Mouse (Mus musculus) lung, postnatal 14 days (tissue): ENCODE data around the gene Map3k7.

Experiments
- DNase-seq: peaks from one replicate; pipeline ENCODE4 v3.0.0; 2021

The Map3k7 gene

DNA sequence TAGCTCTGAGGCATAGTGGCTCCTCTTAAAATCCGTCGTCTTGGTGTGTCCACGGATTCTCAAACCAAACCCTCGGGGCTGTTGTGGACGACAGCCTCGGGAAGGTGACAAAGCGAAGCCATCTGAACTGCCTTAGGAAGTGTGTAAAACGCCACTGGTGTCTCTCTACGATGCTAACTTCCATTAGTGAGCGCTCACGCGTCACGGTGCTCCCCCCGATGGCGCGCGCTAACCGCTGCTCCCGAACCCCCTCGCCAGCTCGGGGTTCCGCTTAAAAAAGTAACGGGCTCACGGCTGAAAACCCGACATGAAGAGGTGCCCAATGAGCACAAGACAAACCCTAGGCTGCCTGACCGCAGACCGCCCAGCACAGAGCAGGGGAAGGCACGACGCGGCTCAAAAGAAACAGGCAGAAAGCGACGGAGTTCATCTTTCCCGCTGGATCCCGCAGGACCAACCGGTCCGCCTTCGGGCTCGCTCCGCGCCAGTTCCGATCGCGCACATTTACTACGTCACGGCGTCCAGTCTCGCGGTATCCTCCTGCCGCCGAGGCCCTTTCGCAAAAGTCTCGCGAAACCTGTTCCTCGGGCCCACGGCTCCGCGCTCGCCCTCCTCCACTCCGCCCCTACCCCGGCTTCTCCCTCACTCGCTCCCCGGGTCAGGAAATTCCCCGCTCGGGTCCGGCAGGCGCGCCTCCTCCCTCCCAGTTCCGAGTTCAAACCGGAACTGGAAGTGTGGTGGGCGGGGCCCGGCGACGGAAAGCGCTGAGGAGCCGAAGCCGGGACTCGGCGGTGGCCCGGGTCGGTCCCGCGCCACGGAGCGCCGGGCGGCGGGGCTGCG is at the start of gene Map3k7:
Map3k7 (plus strand) TSS at position 744 of the 840 bp plus-strand sequence.
- peak; percentile 96 for DNase-seq

DNA sequence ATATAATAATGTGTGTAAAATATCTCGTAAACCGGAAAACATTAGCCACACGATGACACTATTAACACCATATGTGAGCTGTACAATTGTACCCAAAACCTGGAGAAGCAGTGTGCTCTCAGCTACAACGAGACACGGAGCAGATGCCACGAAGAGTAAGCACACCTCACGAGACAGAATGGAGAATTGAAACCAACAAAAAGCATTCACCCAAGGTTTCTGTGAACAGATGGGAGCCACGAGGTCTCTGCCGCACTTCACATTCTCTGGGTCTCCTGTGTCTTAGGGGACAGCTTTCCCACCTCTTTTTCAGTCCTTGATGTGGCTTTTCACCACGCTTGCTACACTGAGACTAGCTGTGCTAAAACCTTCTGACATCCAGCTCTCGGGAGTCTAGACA is 48.8 kb upstream of the Map3k7 start:
- no peak for DNase-seq

DNA sequence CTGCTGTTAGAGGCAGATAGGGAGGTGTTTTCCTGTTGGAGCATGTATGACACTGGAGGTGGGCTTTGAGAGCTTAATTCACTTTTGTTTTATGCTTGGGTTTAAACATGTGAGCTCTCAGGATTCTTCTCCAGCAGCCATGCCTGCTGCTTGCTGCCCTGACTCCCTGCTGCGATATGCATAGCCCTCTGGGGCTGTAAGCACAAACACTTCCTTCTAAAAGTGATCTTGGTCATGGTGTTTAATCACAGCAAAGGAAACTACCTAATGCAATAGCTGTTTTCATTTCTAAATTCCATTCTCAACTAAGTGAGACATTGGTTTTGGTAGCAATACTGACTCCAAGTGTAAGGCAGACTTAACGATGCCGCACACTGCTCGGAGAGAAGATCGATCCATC is 45.2 kb upstream of the Map3k7 start:
- no peak for DNase-seq

DNA sequence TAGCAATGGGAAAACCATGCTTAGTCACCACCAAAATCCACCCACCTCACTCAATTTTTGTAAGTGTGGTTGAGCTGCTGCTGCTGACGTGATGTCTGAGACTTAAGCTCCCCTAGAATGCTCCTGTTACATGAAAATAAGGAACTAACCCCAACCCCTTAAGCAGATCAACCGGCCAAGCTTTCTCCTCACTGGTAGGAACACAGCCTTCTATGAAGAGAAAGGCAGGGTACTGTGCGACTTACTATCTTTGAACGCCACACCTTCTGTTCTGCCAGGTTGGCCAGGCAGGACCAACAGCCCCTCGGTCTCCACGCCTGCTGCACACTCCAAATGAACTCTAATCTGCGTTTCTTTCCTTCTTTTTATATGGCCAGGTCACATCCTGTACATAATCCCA is 41.7 kb upstream of the Map3k7 start:
- DNase-seq, result no peak

DNA sequence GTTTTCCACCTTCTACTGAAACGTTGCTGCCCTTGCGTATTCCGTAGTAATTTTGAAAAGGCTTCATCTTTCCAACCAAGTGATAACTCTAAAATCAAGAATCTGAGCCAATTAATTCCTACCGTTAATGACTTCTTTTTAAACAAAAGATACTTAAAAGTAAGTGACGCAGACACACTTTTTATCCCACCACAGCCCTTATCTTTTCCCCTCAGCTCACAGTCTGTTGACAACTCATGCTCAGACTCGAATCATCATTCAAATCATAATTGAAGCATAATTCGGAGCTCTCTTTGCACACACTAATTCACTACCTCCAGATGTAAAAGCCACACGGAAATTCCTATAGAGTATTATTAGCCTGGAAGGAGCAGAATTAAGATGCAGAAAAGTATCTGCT is 40.5 kb upstream of the Map3k7 start:
- no peak for DNase-seq

DNA sequence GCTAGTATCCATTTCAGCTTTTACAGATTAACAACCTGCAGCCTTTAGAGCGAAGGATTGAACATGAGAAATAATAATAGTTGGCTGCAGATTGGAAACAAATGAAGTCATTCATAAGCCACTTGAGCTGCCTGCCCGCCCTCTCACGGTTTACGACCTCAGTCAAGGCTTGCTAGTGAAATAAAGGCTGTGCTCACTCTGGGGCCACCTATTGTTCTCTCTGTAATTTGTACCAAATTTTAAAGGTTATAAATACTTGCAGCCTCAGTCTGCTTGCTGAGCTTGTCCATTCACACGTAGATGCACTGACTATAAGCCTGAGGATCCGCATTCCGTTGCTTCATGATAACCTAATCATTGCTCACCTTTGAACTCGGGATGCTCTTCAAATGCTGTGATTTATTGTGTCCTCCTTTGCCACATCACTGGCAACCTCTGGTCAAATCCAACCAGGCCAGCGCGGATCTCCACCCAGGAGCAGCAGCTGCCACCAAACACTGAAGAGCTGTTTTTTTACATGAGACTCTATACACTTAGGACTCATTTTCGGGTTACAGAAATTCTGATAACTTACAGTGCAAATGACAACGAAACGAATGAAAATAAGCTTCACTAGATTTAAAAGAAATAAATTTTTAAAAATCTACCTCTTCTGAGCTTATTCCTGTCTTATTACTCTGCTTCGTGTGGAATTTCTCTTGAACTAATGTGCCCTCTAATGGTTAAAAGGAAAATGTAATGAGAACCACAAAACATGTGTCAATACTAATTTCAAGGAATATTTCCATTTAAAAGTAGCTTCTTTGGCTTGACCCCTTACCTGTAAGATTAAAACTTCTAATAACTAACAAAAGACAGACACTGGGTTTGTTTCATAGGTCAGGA is 39.4 kb upstream of the Map3k7 start:
- DNase-seq, result no peak

DNA sequence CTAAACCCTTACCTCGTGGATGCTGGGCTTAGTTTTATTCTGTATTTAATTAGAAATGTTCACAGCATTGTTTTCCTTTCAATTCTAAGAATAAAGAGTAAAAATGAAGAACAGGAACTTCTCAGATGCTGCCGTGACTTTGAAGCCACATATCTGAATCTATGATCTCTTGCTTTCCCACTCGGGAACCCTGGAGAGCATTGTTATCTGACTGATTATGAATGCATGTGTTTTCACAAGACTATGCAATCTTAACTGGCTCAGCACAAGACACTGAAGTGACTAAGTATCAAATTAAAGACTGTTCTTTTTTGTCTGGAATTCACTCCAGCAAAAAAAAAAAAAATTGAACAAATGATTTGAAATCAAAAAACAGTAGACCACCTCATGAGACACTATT is 30.7 kb upstream of the Map3k7 start:
- no peak for DNase-seq

DNA sequence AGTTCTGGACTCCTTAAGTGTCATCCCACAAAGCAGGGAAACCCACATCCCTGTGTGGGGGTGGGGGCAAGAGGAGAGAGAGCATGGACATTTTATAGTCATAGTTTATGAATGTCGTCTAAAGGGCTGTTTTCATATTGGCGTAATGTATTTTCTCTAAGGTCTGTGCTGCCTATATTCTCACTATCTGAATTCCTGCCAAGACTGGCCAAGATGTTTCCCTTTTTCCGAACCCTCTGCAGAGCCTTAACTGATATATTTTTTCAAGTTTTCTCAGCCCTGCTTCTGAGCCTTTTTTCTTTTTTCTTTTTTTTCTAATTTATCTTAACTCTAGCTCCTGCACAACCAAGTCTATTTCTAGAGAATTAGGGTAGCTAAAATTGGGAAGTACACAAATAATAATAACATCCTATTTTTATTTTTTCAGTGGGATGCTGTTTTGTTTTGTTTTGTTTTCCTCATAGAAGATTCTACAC is 28.0 kb upstream of the Map3k7 start:
- no peak for DNase-seq

DNA sequence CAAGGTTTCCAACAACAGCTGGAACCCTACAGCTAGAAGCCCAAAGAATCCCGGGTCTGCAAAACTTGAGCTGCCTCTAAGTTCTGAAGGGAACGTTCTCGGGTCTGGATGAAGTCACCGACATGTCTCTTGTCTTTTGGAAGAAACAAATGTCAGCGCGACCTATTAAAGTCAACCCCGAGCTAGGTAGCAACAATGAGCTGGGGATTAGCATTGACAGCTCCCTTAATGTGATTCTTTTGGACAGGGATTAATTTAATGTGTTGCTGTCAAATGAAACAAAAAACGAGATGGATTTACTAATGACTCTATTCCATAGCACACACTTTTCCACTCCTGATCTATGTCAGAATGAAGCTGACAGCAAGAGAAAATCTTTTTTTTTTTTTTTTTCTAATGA is 27.5 kb upstream of the Map3k7 start:
- no peak for DNase-seq

DNA sequence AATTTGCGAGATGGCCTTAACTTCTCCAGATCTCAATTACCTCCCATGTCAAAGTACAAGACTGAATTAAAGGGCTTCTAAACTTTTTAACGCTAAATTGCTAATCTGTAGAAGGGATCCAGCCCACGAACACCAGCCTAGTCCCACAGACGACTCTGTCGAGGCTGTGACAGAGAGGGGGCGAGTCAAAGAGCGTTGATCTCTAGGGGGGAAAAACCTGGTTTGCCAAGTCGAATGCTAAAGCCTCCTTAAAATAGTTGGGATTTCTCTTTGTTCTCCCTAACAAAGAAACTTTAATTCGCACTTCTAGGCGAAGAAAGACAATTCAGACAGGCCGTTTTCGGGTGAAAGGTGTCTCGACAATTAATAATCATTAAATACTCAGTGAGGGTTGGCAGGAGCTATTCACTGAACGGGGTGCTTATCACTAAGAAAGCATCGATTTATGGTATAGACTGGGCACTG is 27.0 kb upstream of the Map3k7 start:
- DNase-seq, result no peak

DNA sequence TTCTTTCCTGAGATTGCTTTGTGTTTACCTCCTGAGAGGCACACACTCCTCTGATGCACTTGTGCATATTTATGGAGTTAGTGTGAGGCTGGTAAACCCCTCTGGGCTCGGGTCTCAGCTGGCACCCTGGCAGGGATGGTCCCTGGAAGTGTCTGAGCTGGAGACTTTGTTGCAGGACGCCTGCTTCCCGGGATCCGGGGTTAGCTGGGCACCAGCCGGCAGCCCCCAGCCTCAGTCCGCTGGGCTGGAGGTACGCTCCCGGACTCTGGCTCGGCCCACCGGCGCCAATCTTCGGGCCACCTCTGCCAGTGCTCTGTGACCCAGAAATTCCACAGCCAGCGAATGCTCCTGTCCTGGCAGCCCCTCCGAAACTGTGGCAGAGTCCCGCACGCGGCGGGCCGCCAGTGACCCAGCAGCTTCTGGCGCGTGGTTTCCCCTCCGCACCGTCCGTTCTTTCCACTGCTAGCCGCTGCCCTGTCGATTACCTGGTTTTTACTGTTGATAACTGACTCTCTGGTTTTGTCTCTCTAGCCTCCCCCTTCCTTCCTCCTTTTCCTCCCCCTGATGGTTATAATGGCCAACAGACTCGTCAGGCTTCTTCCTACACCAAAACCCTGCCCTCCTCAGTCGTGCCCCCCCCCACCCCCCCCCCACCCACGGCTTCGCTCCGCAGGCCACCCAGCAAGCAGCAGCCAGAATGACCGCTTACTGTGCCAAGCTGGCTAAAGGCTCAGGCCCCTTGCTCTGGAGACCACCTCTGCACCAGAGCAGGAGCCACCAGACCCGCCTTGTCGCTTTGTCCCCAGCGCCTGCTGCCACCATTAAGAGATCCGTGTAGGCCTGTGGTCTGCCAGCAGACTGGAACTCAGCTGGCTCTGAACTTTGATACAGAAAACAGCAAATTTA is 26.3 kb upstream of the Map3k7 start:
- no peak for DNase-seq

DNA sequence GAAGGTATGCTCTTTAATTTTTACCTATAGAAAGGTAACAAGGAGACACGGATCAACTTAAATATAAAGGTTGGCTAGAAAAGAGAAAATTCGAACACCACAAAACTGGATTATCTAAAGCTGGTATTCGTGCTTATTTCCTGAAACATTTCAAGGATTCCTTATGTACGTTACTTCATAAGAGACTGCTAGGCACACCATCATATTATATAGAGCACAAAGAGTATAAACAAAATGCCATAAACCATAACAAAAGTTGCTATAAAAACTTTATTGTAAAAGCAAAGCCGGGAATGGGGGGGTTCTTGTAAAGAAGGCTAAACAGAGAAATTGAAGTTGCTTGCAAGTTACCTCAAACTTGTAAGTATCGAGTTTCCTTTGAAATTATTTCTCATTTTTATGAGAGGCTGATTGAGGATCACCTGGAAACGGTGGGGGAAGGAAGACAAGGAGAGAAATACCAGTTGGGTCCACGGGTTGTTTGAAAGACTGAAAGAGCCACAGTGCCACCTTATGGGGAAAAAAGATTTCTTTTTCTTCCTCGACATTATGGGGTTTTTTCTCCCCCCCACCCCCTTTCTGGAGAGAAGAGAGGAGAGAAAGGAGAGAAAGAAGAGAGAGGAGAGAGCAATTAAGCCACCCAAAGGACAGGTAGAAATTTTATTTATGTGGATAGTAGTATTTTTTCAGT is 25.3 kb upstream of the Map3k7 start:
- no peak for DNase-seq

DNA sequence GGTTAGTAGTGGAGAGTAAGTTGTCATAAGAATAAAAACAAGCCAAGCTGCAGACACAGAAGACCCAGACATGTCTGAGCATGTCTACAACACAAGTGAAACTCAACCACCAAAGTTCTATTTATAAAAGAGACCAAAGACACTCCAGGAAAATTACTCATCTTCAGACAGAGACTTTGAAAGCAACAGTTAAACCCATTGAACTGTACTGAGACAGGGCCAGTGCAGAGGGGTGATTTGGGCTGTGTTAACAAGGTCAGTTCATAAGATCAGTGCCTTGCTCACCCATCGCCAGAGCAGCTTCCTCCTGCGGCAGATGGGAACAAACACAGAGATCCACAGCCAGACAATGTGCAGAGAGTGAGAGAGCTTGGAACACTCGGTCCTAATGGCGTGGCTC is 22.3 kb upstream of the Map3k7 start:
- DNase-seq, result no peak

DNA sequence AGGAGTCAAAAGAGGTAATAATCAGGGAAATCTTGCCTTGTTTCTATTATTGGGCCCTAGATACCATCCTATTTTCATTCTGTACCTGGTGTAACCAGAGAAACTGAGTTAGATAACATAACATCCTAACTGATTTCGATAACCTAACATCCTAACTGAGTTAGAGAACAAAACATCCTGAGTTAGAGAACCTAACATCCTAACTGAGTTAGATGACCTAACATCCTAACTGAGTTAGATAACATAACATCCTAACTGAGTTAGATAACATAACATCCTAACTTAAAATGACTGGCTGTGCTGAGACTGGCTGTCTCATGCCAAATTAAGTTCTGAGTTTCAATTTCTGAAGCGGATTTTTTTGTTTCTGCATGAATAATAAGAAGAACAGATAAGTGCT is 20.9 kb upstream of the Map3k7 start:
- DNase-seq, result no peak

DNA sequence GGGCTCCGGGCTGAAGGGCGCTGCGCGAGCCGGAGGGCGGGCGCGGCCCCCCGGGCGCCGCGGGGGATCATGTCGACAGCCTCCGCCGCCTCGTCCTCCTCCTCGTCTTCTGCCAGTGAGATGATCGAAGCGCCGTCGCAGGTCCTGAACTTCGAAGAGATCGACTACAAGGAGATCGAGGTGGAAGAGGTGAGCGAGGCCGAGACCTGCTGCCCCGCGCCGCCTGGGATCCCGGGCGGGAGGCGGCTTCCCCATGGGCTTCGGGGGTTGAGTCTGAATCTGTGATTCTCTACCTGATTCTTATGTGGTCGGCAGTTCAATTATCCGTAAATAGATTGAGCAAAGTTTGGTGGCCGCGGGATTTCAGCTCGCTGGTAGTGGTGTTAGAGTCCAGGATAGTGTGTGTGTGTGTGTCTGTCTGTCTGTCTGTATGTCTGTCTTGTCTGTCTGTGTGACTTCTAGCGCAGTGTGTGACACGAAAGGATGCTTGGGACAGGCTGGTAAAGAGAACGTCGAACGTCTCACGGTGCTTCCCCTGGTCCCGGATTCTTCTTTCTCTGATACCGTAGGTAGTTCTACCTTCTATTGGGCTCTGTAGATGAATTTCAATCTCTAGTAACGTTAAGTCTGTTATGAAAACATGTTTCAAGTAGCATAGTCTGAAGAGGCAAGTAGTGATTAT is 438 bp downstream of the Map3k7 start:
- peak; percentile 4 for DNase-seq

DNA sequence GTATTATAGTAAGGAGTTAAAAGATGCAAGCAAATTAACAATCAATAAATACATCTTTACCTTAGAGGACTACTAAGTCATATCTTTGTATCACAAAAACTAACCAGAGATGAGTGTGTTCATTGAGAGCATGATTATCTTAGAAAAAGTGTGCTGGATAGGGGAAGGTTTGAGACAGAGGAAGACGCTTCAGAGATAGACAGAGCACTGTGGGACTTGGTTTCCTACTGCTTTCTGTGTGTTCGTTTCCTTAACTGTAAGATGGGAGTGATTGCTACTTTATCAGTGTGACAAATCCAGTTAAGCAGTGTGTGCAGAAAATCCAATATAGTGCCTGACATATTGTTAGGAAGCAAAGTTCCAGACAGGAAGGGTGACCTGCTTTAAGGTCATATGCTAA is 1.3 kb downstream of the Map3k7 start:
- no peak for DNase-seq

DNA sequence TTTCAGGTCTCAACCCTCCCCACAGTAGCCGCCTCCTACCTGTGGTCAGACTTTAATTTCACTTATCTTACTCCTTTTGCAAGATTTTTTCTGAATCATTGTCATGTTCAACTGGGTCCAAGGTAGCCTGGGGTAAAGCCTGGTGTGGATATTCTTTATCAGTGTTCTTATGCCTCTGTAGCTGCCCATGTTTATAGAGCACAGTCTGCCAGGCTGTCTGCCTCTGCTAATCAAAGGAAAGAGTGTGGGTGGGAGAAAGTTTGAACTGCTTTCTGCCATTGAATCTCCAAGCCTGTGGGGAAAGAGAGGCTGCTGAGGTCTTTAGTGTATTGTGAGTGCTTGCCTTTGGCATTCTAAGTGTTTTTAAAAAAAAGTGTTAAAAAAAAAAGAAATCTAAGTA is 7.5 kb downstream of the Map3k7 start:
- no peak for DNase-seq

DNA sequence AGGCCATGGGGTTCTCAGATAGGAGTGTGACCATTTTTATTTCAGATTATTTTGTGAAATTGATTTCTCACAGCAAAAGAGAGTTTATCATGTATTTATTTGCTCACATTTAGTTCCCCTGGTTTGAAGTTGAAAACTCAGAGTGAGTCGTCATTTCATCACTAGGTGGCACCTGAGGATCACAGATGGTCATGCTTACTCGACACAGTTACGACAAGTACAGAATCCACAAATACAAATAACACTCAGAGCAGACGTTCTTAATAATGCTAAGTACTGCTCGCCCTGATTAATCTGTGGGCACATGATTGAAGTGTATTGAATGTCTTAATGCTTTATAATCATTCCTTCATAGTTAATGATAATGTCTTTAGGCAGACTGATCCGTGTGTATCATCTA is 8.3 kb downstream of the Map3k7 start:
- peak; percentile 14 for DNase-seq

DNA sequence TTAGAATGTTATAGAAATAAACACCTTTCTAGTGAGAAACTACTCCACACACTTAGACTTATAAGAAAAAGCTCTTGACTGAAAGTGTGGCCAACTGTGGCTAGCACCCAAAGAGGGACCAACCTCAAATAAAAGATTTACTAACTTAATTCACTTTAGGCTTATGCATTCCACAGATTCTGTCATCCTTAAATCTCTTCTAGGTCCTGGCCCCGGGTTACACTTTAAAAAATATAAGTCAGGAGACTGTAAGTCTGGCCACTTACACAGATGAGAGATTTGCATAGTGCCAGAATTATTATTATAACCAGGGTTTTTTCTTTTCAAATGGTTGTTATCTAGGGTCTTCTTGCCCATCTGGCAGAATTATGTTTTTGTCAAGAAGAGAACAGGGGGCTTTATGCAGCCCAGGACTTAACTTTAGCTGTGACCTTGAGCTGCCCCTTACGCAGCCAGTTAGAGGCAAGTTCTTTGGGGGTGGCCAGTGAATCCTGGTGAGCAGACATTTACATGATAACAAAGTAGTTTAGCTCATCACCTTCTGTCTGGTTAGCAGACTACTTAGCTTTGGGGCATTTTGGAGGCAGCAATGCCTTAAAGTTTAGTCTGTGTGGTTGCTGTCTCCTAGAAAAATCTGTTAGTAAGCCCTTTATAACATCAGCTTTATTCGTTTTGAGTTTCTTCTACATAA is 11.5 kb downstream of the Map3k7 start:
- DNase-seq, result no peak

DNA sequence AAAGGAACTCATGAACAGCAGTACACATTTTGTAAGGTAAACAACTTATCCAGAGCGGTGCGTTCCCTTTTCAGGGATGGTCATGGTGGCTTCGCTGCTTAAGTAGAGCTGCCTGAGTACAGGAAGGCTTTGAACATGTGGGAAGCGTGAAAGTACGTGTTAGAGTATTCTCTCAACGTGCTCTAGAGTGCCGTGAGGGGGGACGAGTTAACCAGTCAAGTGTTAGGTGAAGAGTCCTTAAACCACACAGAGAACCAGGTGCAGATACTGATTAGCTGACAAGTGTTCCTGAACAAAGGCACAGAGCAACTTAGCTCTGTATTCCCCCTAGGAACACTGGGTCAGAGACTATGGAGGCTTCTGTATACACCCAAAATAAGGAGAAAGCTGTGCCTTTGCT is 18.0 kb downstream of the Map3k7 start:
- no peak for DNase-seq

DNA sequence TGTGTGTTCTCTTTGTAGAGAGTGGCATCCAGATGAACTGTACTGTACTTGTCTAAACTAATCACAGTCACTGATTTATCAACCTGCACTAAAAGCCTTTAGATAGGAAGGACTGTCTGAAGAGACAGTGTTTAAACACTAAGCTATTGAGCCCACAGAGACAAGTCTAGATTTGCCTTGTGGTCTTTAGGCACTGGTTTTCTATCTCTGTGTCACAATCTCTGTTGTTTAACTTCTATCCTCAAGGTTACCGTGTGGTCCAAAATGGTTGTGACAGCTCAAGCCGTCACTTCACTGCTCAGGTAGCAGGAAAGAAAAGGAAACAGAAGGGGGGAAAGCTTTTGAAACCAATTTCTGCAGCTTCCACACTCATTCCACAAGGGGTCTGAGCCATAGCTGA is 29.5 kb downstream of the Map3k7 start:
- no peak for DNase-seq
